Mouse (Mus musculus) retina, postnatal 7 days (tissue): ENCODE measurements around the gene Zfp286.

Experiments used
- DNase-seq: peaks from one replicate; pipeline ENCODE4 v3.0.0-alpha.2; 2012; ENCODE audit warnings: low read depth, low spot score

Gene Zfp286

DNA sequence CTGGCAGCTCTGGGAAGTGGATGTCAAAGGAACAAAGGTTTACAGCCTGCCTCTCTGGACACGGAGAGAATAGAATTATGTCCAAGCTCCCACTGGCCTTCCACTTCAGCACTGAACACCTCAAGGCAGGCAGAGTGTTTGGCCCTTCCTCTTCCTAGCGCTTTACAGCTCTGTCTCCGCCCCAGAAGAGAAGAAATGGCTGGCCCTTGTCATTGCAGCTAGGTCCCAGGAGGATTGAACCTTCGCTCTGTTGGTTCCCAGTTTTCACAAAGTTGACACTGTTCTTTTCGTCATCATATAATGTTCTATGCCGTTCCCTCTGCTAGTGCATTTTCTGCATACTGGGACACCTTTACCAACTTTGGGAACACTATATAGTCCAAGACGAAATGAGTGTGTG lies 81.0 kb downstream of the Zfp286 start:
- no peak for DNase-seq

DNA sequence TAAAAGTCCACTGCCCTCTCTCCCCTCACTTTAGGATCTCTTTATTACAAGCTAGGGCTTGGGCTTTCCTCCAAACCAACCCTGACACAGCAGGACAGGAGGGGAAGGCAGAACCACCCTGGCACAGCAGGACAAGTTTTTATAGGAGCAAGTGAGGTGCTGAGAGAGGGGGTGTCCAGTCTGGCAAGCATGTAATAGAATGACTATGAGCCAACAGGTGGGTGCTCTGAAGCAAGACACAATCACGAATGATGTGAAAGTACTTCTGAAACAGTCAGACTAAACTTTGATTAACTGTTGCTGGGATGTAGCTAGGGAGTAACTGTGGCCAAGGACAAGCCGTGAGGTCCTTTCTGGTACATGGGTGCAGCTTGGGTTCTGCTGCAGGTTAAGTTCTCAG lies 83.1 kb downstream of the Zfp286 start:
- DNase-seq: no peak
